ENCODE assay signal across 8 mouse cellular contexts in the genomic region with DNA sequence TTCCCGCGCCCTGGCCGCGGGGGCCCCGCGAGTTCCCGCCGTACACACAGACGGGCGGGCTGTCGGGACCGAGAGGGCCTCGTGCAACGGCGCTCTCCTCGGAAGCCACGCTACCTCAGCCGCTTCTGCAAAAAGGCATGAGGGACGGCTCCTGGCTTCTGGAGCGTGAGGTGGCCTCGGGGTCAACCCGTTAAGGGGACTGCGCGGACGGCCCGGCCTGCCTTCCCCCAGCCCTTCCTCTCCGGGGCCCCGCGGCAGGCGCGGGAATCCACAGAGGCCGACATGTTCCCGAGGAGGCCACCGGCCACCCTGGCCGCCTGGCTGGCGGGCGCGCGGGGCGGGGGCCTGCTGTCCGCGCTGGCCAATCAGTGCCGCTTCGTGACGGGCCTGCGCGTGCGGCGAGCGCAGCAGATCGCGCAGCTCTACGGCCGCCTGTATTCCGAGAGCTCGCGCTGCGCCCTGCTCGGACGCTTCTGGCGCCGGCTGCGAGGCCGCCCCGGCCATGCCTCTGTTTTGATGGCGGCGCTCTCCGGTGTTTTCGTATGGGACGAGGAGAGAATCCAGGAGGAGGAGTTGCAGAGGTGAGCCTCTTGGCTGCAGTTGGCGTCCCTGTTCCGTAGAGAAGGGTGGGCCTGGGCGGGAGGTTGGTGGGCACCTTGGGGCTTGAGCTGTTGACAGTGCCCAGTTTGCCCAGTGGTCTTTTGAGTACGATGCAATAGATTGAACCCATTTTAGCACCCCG. TPM values are rescaled to one million over a fixed set of nuclear protein-coding genes. Genes with fewer than 3 reads are reported as not detected.
A peak's percentile ranks its signal among the peaks of the same experiment; 100 is the strongest.
DNase-seq lines count a peak whose midpoint lies in the region; ATAC-seq and TF ChIP-seq lines count a peak whose summit lies in the region.

No protein-coding gene starts in this region.

- H3K9ac ChIP-seq in hindbrain, postnatal 0 days (replicated peaks; ENCODE audit: low read length): peak overlapping the region; percentile 84

- TF ChIP-seq CTCF in gastrocnemius, adult 2 months (IDR thresholded peaks at IDR 0.05): no peak
- TF ChIP-seq CTCF in hindbrain, postnatal 0 days (IDR thresholded peaks at IDR 0.05; ENCODE audit: low read depth): 0 out of 2 replicates have a peak, but pooled peaks have one; percentile 13

- DNase-seq in R1 (ENCODE audit: low read depth, low spot score): peak; percentile 78
- DNase-seq in cerebellum, postnatal 4 days (ENCODE audit: low spot score in 2 of 2): peak; percentile 65 to 83
- peak; percentile 96 for DNase-seq in gastrocnemius, adult 2 months
- DNase-seq in hindbrain, postnatal 0 days (ENCODE audit: low spot score): peak; percentile 95
- DNase-seq in left cerebral cortex, adult 18-20 months (ENCODE audit: low spot score in 2 of 2): peak; percentile 79 to 91
- peak; percentile 91 to 96 for DNase-seq in lung, postnatal 4 days
- peak; percentile 78 for DNase-seq in retina, postnatal 7 days (ENCODE audit: low read depth, low spot score)
- peak; percentile 82 for DNase-seq in urinary bladder, adult 2 months (ENCODE audit: low spot score)

- H3K27ac ChIP-seq in gastrocnemius, adult 2 months: peak overlapping the region; percentile 99
- H3K27ac ChIP-seq in hindbrain, postnatal 0 days: peak overlapping the region; percentile 96

- peak overlapping the region; percentile 91 for H3K4me2 ChIP-seq in hindbrain, postnatal 0 days (ENCODE audit: low read depth, low read length)

- peak overlapping the region; percentile 100 for H3K4me3 ChIP-seq in gastrocnemius, adult 2 months
- H3K4me3 ChIP-seq in hindbrain, postnatal 0 days (ENCODE audit: low read length): peak overlapping the region; percentile 83

- WGBS in hindbrain, postnatal 0 days: under 1% methylated on average over 70 of the region's 75 CpGs

- intact Hi-C loops in gastrocnemius, adult 2 months (cut with DNase I): no loop called here

- no peaks in the 10 kb centered on the region for H3K36me3 ChIP-seq in hindbrain, postnatal 0 days (ENCODE audit: insufficient read depth, low read length)

- H3K9me3 ChIP-seq in hindbrain, postnatal 0 days (ENCODE audit: low read length): no peaks in the 10 kb centered on the region

- ATAC-seq in hindbrain, postnatal 0 days: peak; percentile 93

- H3K27me3 ChIP-seq in hindbrain, postnatal 0 days (ENCODE audit: insufficient read depth, low read length): no peaks in the 10 kb centered on the region

- H3K4me1 ChIP-seq in hindbrain, postnatal 0 days (ENCODE audit: insufficient read depth, low read length): peaks cover 5% of the 10 kb centered on the region; the same call in 1 of the 2 replicates

RNA-seq across cellular contexts. Expression of a gene that starts 0.5 kb away (rescaled TPM):
- 100 to 1,000 TPM in 1 of 2 experiments, 10 to 100 TPM in 1; 88.9 to 152 TPM for total RNA-seq in gastrocnemius, adult 2 months (2021)
- 142 and 146 TPM in 2 replicates for total RNA-seq in hindbrain, postnatal 0 days (2014; rRNA removed)
- polyA plus RNA-seq in hindbrain, postnatal 0 days (2015; fragmentation: Nextera tagmentation; extraction: Ambion mirVana): 92.3 and 94.3 TPM in 2 replicates
- 100 to 1,000 TPM; 100 to 104 TPM for total RNA-seq in left cerebral cortex, adult 18-20 months (2021)
- 46.6 and 48.7 TPM in 2 replicates for polyA plus RNA-seq in urinary bladder, adult 2 months (2012; rRNA removed)

RNA-seq across cellular contexts. Expression of a gene that starts 22.8 kb away (rescaled TPM):
- total RNA-seq in gastrocnemius, adult 2 months (2021): 10 to 100 TPM; 21.6 to 24.3 TPM
- 169 TPM in 2 replicates for total RNA-seq in hindbrain, postnatal 0 days (2014; rRNA removed)
- polyA plus RNA-seq in hindbrain, postnatal 0 days (2015; fragmentation: Nextera tagmentation; extraction: Ambion mirVana): 72.1 and 76.1 TPM in 2 replicates
- 10 to 100 TPM; 78.9 to 88.5 TPM for total RNA-seq in left cerebral cortex, adult 18-20 months (2021)
- polyA plus RNA-seq in urinary bladder, adult 2 months (2012; rRNA removed): 38.7 and 45.4 TPM in 2 replicates

RNA-seq across cellular contexts. Expression of a gene that starts 22.9 kb away (rescaled TPM):
- total RNA-seq in gastrocnemius, adult 2 months (2021): 10 to 100 TPM; 48.4 to 53.4 TPM
- total RNA-seq in hindbrain, postnatal 0 days (2014; rRNA removed): 53.0 and 56.1 TPM in 2 replicates
- polyA plus RNA-seq in hindbrain, postnatal 0 days (2015; fragmentation: Nextera tagmentation; extraction: Ambion mirVana): 30.0 and 35.3 TPM in 2 replicates
- 10 to 100 TPM; 80.7 to 84.2 TPM for total RNA-seq in left cerebral cortex, adult 18-20 months (2021)
- polyA plus RNA-seq in urinary bladder, adult 2 months (2012; rRNA removed): 62.3 and 68.2 TPM in 2 replicates

Comparison
In these comparisons a context has a peak if more than half of its experiments do, and no peak if none do; other contexts are left out.
1. Peak in every context shown above with its lines: DNase-seq, ATAC-seq, H3K4me3 ChIP-seq and H3K27ac ChIP-seq.